Mouse (Mus musculus): ENCODE data around the gene Dnah1. TPM values are rescaled to one million over a fixed set of nuclear protein-coding genes. Genes with fewer than 3 reads are reported as not detected.
A peak's percentile ranks its signal among the peaks of the same experiment; 100 is the strongest.

The Dnah1 gene
- 1.7 and 1.9 TPM in 2 replicates for polyA plus RNA-seq (2014; fragmentation: Nextera tagmentation; extraction: Ambion mirVana)

- H3K27me3 ChIP-seq (replicated peaks; ENCODE audit: control insufficient read depth, insufficient read depth, low read length): no peaks in the 10 kb centered on the region
- WGBS: 15% methylated on average over 28 of the region's 28 CpGs
- peak within 1 kb of the TSS; percentile 64 for H3K9ac ChIP-seq (ENCODE audit: low read depth, low read length)
- DNase-seq (ENCODE audit: low spot score): peak; percentile 68
- peaks cover 9% of the 10 kb centered on the region for H3K4me1 ChIP-seq (replicated peaks; ENCODE audit: control insufficient read depth, insufficient read depth, low read length)
- H3K4me3 ChIP-seq (ENCODE audit: low read depth, low read length): peak within 1 kb of the TSS; percentile 45
- no peaks in the 10 kb centered on the region for H3K9me3 ChIP-seq (ENCODE audit: control insufficient read depth, low read length)
- peak within 1 kb of the TSS; percentile 51 for H3K27ac ChIP-seq (ENCODE audit: low read depth, low read length)
- no peaks in the 10 kb centered on the region for H3K36me3 ChIP-seq (ENCODE audit: control insufficient read depth, insufficient read depth, low read length)
- peak; percentile 68 for ATAC-seq (replicated peaks; ENCODE audit: low FRiP score)
- peak within 1 kb of the TSS; percentile 66 for H3K4me2 ChIP-seq
These were observed at the start of gene Dnah1 for GRCm38 (mm10) chr14:31323849-31324792. Gene Dnah1 (minus strand): TSS chr14:31323896.

DNA sequence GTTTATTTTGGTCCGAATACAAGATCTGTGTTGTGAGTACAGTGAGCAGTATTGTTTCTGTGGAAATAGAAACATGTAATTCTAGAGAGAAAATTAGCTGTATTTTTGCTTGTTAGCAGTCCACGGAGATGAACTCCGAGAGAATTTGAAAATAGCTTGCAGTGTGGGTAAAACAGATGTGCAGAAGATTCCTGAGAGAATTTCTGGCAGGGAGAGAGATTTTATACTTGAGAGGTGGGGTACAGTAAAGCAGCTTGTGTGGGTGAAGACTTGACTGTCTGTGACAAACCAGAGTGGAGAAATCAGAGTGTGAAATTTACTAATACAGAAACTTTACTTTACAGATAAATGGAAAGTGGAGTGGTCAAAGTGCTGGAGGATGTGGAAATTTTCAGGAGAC is 45.7 kb upstream of the Dnah1 start:
- Histone ChIP-seq H3K9ac (ENCODE audit: low read depth, low read length) (no peak overlapping the region), H3K27ac (ENCODE audit: low read depth, low read length) (no peak overlapping the region), H3K4me2 (no peak overlapping the region), H3K4me3 (ENCODE audit: low read depth, low read length) (no peak overlapping the region), H3K4me1 (replicated peaks; ENCODE audit: control insufficient read depth, insufficient read depth, low read length) (no peaks in the 10 kb centered on the region), H3K27me3 (replicated peaks; ENCODE audit: control insufficient read depth, insufficient read depth, low read length) (no peaks in the 10 kb centered on the region), H3K9me3 (ENCODE audit: control insufficient read depth, low read length) (no peaks in the 10 kb centered on the region), H3K36me3 (ENCODE audit: control insufficient read depth, insufficient read depth, low read length) (peaks cover 17% of the 10 kb centered on the region)
- 90% methylated on average over 3 of the region's 3 CpGs for WGBS
- DNase-seq (ENCODE audit: low spot score): no peak
- no peak for ATAC-seq (replicated peaks; ENCODE audit: low FRiP score)

DNA sequence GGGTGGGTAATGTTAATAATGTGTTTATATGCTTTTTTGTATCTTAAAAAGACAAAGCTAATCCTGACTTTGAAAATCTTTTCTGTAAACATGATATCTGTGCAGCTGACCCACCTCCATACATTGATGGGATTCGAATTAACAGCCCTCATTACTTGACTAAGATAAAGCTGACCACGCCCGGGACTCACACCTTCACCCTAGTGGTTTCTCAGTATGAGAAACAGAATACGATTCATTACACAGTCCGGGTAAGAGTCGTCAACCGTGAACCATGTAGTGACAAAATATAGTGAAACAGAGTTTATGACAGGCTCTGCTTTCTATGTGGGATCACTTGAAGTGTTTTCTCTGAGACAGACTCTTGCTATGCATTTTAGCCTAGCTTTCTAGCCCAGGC is 44.3 kb upstream of the Dnah1 start:
- WGBS: 81% methylated on average over 7 of the region's 7 CpGs
- Histone ChIP-seq H3K27ac (ENCODE audit: low read depth, low read length) (no peak overlapping the region), H3K4me2 (no peak overlapping the region), H3K4me3 (ENCODE audit: low read depth, low read length) (no peak overlapping the region), H3K4me1 (replicated peaks; ENCODE audit: control insufficient read depth, insufficient read depth, low read length) (no peaks in the 10 kb centered on the region), H3K9me3 (ENCODE audit: control insufficient read depth, low read length) (no peaks in the 10 kb centered on the region), H3K27me3 (replicated peaks; ENCODE audit: control insufficient read depth, insufficient read depth, low read length) (no peaks in the 10 kb centered on the region), H3K36me3 (ENCODE audit: control insufficient read depth, insufficient read depth, low read length) (peaks cover 26% of the 10 kb centered on the region), H3K9ac (ENCODE audit: low read depth, low read length) (no peak overlapping the region)
- ATAC-seq (replicated peaks; ENCODE audit: low FRiP score): no peak
- DNase-seq (ENCODE audit: low spot score): no peak

GRCm38 (mm10) chr14:31365350-31365749 is 41.7 kb upstream of the Dnah1 start:
- H3K9ac ChIP-seq (ENCODE audit: low read depth, low read length): no peak overlapping the region
- H3K27me3 ChIP-seq (replicated peaks; ENCODE audit: control insufficient read depth, insufficient read depth, low read length): no peaks in the 10 kb centered on the region
- no peak overlapping the region for H3K4me3 ChIP-seq (ENCODE audit: low read depth, low read length)
- no peak overlapping the region for H3K4me2 ChIP-seq
- H3K27ac ChIP-seq (ENCODE audit: low read depth, low read length): no peak overlapping the region
- no peak for DNase-seq (ENCODE audit: low spot score)
- H3K36me3 ChIP-seq (ENCODE audit: control insufficient read depth, insufficient read depth, low read length): peaks cover 33% of the 10 kb centered on the region
- ATAC-seq (replicated peaks; ENCODE audit: low FRiP score): no peak
- H3K4me1 ChIP-seq (replicated peaks; ENCODE audit: control insufficient read depth, insufficient read depth, low read length): no peaks in the 10 kb centered on the region
- no peaks in the 10 kb centered on the region for H3K9me3 ChIP-seq (ENCODE audit: control insufficient read depth, low read length)

- Histone ChIP-seq H3K27me3 (replicated peaks; ENCODE audit: control insufficient read depth, insufficient read depth, low read length) (no peaks in the 10 kb centered on the region), H3K9ac (ENCODE audit: low read depth, low read length) (no peak overlapping the region), H3K36me3 (ENCODE audit: control insufficient read depth, insufficient read depth, low read length) (peaks cover 29% of the 10 kb centered on the region), H3K27ac (ENCODE audit: low read depth, low read length) (no peak overlapping the region), H3K9me3 (ENCODE audit: control insufficient read depth, low read length) (no peaks in the 10 kb centered on the region), H3K4me3 (ENCODE audit: low read depth, low read length) (no peak overlapping the region), H3K4me2 (no peak overlapping the region), H3K4me1 (replicated peaks; ENCODE audit: control insufficient read depth, insufficient read depth, low read length) (no peaks in the 10 kb centered on the region)
- DNase-seq (ENCODE audit: low spot score): no peak
- ATAC-seq (replicated peaks; ENCODE audit: low FRiP score): peak; percentile 83
- WGBS: 70% methylated on average over 4 of the region's 4 CpGs
These were observed 40.9 kb upstream of the Dnah1 start for GRCm38 (mm10) chr14:31364589-31364988.

DNA sequence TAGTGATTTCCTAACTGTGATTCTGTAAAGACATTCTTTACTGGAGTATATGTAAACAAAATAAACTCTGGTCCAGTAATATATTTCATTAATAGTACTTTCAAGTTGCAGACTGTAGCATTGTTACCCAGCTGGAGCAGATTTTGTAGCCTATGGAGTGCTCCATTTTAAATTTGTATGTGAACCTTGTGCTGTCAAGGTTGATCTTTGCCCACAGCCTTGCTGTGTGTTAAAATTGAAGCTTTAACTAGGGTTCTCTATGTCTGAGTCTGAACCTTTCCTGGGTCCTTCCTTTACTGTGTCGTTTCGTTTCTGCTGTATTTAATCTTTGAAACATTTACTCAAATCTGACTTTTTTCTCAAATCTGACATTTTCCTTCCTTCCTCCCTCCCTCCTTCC is 38.5 kb upstream of the Dnah1 start:
- WGBS: 88% methylated on average over 2 of the region's 2 CpGs
- no peak for ATAC-seq (replicated peaks; ENCODE audit: low FRiP score)

DNA sequence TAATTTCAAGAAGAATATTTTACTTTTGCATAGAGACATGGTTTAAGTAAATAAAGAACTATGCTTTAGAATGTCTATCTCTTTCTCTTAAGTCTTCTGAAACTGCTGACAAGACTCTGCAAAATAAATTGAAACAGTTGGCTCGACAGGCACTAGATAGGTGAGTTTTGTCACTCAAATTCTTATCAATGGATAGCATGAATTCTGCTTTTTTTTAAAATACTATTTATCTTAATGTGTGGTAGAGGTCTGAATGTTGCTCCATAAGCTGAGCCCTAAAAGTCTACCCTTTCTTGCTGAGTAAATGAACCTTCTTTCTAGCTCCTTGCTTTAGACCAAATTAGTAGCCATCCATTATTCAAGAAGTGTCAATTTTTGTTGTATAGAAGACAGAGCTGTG is 21.7 kb upstream of the Dnah1 start:
- Histone ChIP-seq H3K4me3 (ENCODE audit: low read depth, low read length) (no peak overlapping the region), H3K9ac (ENCODE audit: low read depth, low read length) (no peak overlapping the region), H3K4me2 (no peak overlapping the region), H3K4me1 (replicated peaks; ENCODE audit: control insufficient read depth, insufficient read depth, low read length) (peaks cover 8% of the 10 kb centered on the region; the same call in 1 of the 2 replicates), H3K9me3 (ENCODE audit: control insufficient read depth, low read length) (no peaks in the 10 kb centered on the region), H3K27ac (ENCODE audit: low read depth, low read length) (no peak overlapping the region), H3K27me3 (replicated peaks; ENCODE audit: control insufficient read depth, insufficient read depth, low read length) (no peaks in the 10 kb centered on the region), H3K36me3 (ENCODE audit: control insufficient read depth, insufficient read depth, low read length) (peaks cover 7% of the 10 kb centered on the region; the same call in 1 of the 2 replicates)
- DNase-seq (ENCODE audit: low spot score): no peak
- WGBS: 55% methylated on average over 1 of the region's 1 CpGs
- peak; percentile 45 for ATAC-seq (replicated peaks; ENCODE audit: low FRiP score)

More for the DNA sequence above, 38.5 kb upstream of the Dnah1 start:
- no peaks in the 10 kb centered on the region for H3K27me3 ChIP-seq (replicated peaks; ENCODE audit: control insufficient read depth, insufficient read depth, low read length)
- H3K9me3 ChIP-seq (ENCODE audit: control insufficient read depth, low read length): no peaks in the 10 kb centered on the region
- peaks cover 32% of the 10 kb centered on the region for H3K36me3 ChIP-seq (ENCODE audit: control insufficient read depth, insufficient read depth, low read length)
- no peak for DNase-seq (ENCODE audit: low spot score)
- H3K9ac ChIP-seq (ENCODE audit: low read depth, low read length): no peak overlapping the region
- no peaks in the 10 kb centered on the region for H3K4me1 ChIP-seq (replicated peaks; ENCODE audit: control insufficient read depth, insufficient read depth, low read length)
- no peak overlapping the region for H3K4me2 ChIP-seq
- no peak overlapping the region for H3K4me3 ChIP-seq (ENCODE audit: low read depth, low read length)
- no peak overlapping the region for H3K27ac ChIP-seq (ENCODE audit: low read depth, low read length)

DNA sequence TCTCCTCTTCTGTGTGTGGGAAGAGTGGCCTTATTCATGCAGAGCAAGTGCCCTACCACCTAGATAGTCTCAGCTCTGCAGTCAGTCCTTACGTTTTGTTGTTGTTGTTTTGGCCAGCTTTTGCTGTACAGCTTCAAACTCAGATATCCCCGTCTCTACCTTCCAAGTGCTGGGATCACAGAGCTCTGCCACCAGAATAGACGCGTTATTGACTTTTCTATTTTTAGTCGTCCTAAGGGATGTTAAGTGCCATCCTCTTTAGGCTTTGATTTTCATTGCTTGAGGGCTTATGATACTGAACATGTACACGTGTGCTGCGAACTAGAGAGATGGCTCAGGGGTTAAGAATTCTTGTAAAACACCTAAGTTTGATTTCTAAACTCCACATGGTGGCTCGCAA is 19.5 kb upstream of the Dnah1 start:
- Histone ChIP-seq H3K9ac (ENCODE audit: low read depth, low read length) (no peak overlapping the region), H3K4me2 (no peak overlapping the region), H3K27me3 (replicated peaks; ENCODE audit: control insufficient read depth, insufficient read depth, low read length) (no peaks in the 10 kb centered on the region), H3K36me3 (ENCODE audit: control insufficient read depth, insufficient read depth, low read length) (peaks cover 7% of the 10 kb centered on the region), H3K27ac (ENCODE audit: low read depth, low read length) (no peak overlapping the region), H3K9me3 (ENCODE audit: control insufficient read depth, low read length) (no peaks in the 10 kb centered on the region), H3K4me3 (ENCODE audit: low read depth, low read length) (no peak overlapping the region), H3K4me1 (replicated peaks; ENCODE audit: control insufficient read depth, insufficient read depth, low read length) (peaks cover 11% of the 10 kb centered on the region)
- ATAC-seq (replicated peaks; ENCODE audit: low FRiP score) (no peak), DNase-seq (ENCODE audit: low spot score) (no peak)
- 83% methylated on average over 8 of the region's 8 CpGs for WGBS

DNA sequence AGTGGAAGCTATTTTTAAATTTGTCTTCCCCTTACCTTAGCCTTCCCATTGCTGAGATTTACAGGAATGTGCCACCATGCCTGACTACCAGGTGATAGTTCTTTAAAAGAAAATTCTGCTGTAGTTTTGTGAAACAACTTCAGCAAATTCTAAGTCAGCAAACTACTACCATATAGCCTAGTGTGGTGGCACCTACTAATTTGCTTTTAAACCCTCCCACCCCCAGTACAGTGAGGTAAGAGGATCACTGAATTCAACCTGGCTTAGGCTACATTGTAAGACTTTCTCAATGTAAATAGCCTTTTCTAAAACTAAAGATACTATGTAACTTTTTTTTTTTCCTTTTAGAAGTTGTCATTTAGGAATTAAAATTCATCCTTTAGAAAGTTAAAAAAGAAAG is 14.3 kb upstream of the Dnah1 start:
- Histone ChIP-seq H3K36me3 (ENCODE audit: control insufficient read depth, insufficient read depth, low read length) (no peaks in the 10 kb centered on the region; the same call in 1 of the 2 replicates), H3K4me3 (ENCODE audit: low read depth, low read length) (peak overlapping the region; percentile 94), H3K4me1 (replicated peaks; ENCODE audit: control insufficient read depth, insufficient read depth, low read length) (peaks cover 10% of the 10 kb centered on the region), H3K27ac (ENCODE audit: low read depth, low read length) (no peak overlapping the region), H3K9ac (ENCODE audit: low read depth, low read length) (no peak overlapping the region), H3K27me3 (replicated peaks; ENCODE audit: control insufficient read depth, insufficient read depth, low read length) (no peaks in the 10 kb centered on the region), H3K9me3 (ENCODE audit: control insufficient read depth, low read length) (no peaks in the 10 kb centered on the region), H3K4me2 (peak overlapping the region; percentile 65)
- ATAC-seq (replicated peaks; ENCODE audit: low FRiP score): no peak
- no peak for DNase-seq (ENCODE audit: low spot score)

Data from liver, embryonic 11.5 days (tissue).